Mouse (Mus musculus): ENCODE data around the gene Adamtsl2. TPM values are rescaled to one million over a fixed set of nuclear protein-coding genes. Genes with fewer than 3 reads are reported as not detected.

Adamtsl2 gene
- polyA plus RNA-seq, 1 experiment from 2014 or later = 2.1 TPM

DNA sequence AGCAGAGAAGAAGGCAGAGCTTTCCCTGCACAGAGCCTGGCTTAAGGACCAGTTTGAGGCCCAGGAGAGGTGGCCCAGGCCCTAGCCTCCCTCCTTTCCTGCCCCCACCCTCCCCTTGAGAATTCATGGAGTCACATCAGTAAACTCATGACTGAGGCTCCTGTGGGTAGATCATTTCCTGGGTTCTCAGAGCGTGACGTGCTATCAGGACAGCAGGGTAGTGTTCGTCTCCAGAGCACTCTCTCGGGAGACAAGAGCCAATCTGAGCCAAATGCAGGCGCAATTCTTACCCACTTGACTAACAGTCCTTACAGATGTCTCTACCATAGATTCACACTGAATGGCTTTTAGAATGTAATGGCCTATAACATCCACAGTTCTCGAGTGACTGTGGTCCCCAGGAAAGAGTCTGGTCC lies 18.1 kb downstream of the Adamtsl2 start:
- WGBS = 60% methylated on average over 6 of the region's 6 CpGs
- Histone ChIP-seq H3K27ac (replicated peaks) (peak overlapping the region; percentile 21; the same call in 1 of the 2 replicates), H3K4me1 (peaks cover 26% of the 10 kb centered on the region)

DNA sequence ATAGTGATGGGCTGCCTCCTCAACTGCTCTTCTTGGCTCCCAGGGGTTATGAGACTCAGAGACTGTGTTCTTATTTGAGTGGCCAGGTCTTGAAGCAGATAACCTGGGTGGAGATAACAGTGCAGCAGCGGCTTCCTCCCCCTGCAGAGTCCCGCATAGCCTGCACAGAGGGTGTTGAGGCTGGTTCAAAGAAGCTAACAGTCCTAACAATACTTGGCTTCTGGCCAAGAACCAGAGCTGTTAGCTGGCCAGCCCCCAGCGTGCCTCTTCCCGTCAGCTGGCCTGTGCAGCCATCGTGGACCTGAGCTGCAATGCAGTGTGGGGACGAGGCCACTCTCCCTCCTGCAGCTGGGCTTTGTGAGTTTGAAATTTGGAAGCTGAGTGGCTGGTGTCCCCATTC lies 18.6 kb downstream of the Adamtsl2 start:
- Histone ChIP-seq H3K4me1 (peaks cover 26% of the 10 kb centered on the region), H3K9me3 (no peaks in the 10 kb centered on the region), H3K27ac (replicated peaks) (no peak overlapping the region), H3K27me3 (replicated peaks; ENCODE audit: low read depth, poor library complexity, severe bottlenecking) (peaks cover 29% of the 10 kb centered on the region), H3K36me3 (replicated peaks) (no peaks in the 10 kb centered on the region), H3K4me3 (no peak overlapping the region)
- DNase-seq (ENCODE audit: low spot score) = no peak
- 49% methylated on average over 6 of the region's 6 CpGs for WGBS

More for the DNA sequence above, 18.1 kb downstream of the Adamtsl2 start:
- no peak overlapping the region for H3K4me3 ChIP-seq
- no peaks in the 10 kb centered on the region for H3K36me3 ChIP-seq (replicated peaks)
- peaks cover 26% of the 10 kb centered on the region; the same call in 1 of the 2 replicates for H3K27me3 ChIP-seq (replicated peaks; ENCODE audit: low read depth, poor library complexity, severe bottlenecking)
- no peaks in the 10 kb centered on the region for H3K9me3 ChIP-seq
- DNase-seq (ENCODE audit: low spot score) = no peak

- no peak for DNase-seq (ENCODE audit: low spot score)
- Histone ChIP-seq H3K4me3 (no peak overlapping the region), H3K27me3 (replicated peaks; ENCODE audit: low read depth, poor library complexity, severe bottlenecking) (peaks cover 38% of the 10 kb centered on the region), H3K9me3 (no peaks in the 10 kb centered on the region), H3K27ac (replicated peaks) (no peak overlapping the region), H3K4me1 (peaks cover 49% of the 10 kb centered on the region), H3K36me3 (replicated peaks) (no peaks in the 10 kb centered on the region)
- WGBS = 71% methylated on average over 7 of the region's 7 CpGs
Observed at GRCm38 (mm10) chr2:27103554-27103953, 24.4 kb downstream of the Adamtsl2 start.

GRCm38 (mm10) chr2:27106816-27107215 lies 27.6 kb downstream of the Adamtsl2 start:
- peak; percentile 76 for DNase-seq (ENCODE audit: low spot score)
- WGBS = 29% methylated on average over 3 of the region's 3 CpGs
- Histone ChIP-seq H3K27ac (replicated peaks) (peak overlapping the region; percentile 32; the same call in 1 of the 2 replicates), H3K9me3 (no peaks in the 10 kb centered on the region), H3K4me3 (no peak overlapping the region), H3K4me1 (peaks cover 62% of the 10 kb centered on the region), H3K27me3 (replicated peaks; ENCODE audit: low read depth, poor library complexity, severe bottlenecking) (peaks cover 58% of the 10 kb centered on the region), H3K36me3 (replicated peaks) (no peaks in the 10 kb centered on the region)

DNA sequence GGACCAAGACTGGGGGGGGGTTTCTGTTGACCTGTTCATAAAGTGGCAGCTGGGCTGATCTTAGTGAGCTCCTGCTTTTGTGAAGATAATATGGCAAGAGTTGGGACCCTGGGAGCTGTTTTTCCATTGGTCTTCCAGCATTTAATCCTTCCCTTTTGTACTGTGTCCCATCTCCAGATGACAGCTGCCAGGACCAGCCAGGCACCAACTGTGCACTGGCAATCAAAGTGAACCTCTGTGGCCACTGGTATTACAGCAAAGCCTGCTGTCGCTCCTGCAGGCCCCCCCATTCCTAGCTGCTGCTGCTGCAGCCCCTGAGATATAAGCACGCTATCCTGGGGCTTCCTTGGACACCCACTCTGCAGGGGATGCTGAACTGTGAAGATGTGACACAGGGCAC lies 29.0 kb downstream of the Adamtsl2 start:
- no peaks in the 10 kb centered on the region for H3K9me3 ChIP-seq
- H3K4me1 ChIP-seq = peaks cover 67% of the 10 kb centered on the region
- no peak overlapping the region for H3K4me3 ChIP-seq
- no peak overlapping the region for H3K27ac ChIP-seq (replicated peaks)
- 75% methylated on average over 2 of the region's 2 CpGs for WGBS
- no peaks in the 10 kb centered on the region for H3K36me3 ChIP-seq (replicated peaks)
- peaks cover 55% of the 10 kb centered on the region for H3K27me3 ChIP-seq (replicated peaks; ENCODE audit: low read depth, poor library complexity, severe bottlenecking)
- DNase-seq (ENCODE audit: low spot score) = no peak

GRCm38 (mm10) chr2:27109052-27109451 lies 29.9 kb downstream of the Adamtsl2 start:
- no peak for DNase-seq (ENCODE audit: low spot score)
- H3K27ac ChIP-seq (replicated peaks) = no peak overlapping the region
- 88% methylated on average over 5 of the region's 5 CpGs for WGBS
- H3K27me3 ChIP-seq (replicated peaks; ENCODE audit: low read depth, poor library complexity, severe bottlenecking) = peaks cover 53% of the 10 kb centered on the region
- no peaks in the 10 kb centered on the region for H3K9me3 ChIP-seq
- peaks cover 60% of the 10 kb centered on the region for H3K4me1 ChIP-seq
- H3K4me3 ChIP-seq = no peak overlapping the region
- H3K36me3 ChIP-seq (replicated peaks) = no peaks in the 10 kb centered on the region

- Histone ChIP-seq H3K36me3 (replicated peaks) (no peaks in the 10 kb centered on the region), H3K4me3 (no peak overlapping the region), H3K9me3 (no peaks in the 10 kb centered on the region), H3K27me3 (replicated peaks; ENCODE audit: low read depth, poor library complexity, severe bottlenecking) (peaks cover 44% of the 10 kb centered on the region), H3K27ac (replicated peaks) (no peak overlapping the region), H3K4me1 (peaks cover 25% of the 10 kb centered on the region)
- no peak for DNase-seq (ENCODE audit: low spot score)
- WGBS = 79% methylated on average over 20 of the region's 20 CpGs
Observed at GRCm38 (mm10) chr2:27112585-27112984, 33.4 kb downstream of the Adamtsl2 start.

DNA sequence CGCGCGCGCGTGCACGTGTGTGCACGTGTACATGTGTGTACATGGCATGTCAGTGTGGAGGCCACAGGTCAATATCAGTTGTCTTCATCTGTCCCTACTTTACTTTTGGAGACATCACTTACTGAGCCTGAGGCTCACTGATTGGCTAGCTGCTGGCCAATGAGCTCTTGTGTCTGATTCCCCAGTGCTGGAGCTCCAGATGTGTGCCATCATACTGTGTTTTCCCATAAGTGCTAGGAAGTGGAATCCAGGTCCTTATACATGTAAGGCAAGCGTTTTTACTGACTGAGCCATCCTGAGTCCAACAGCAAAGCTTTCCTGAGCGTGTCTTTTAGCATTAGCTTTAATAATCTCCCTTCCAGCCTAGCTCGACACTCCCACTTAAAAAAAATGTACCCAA lies 35.0 kb downstream of the Adamtsl2 start:
- H3K36me3 ChIP-seq (replicated peaks) = no peaks in the 10 kb centered on the region
- no peaks in the 10 kb centered on the region for H3K9me3 ChIP-seq
- H3K27ac ChIP-seq (replicated peaks) = no peak overlapping the region
- H3K4me1 ChIP-seq = peaks cover 24% of the 10 kb centered on the region
- 87% methylated on average over 10 of the region's 10 CpGs for WGBS
- no peak for DNase-seq (ENCODE audit: low spot score)
- H3K4me3 ChIP-seq = no peak overlapping the region
- peaks cover 46% of the 10 kb centered on the region for H3K27me3 ChIP-seq (replicated peaks; ENCODE audit: low read depth, poor library complexity, severe bottlenecking)

GRCm38 (mm10) chr2:27118452-27118851 lies 39.3 kb downstream of the Adamtsl2 start:
- WGBS = 71% methylated on average over 4 of the region's 4 CpGs
- no peaks in the 10 kb centered on the region for H3K36me3 ChIP-seq (replicated peaks)
- H3K27ac ChIP-seq (replicated peaks) = no peak overlapping the region
- H3K4me1 ChIP-seq = peaks cover 39% of the 10 kb centered on the region
- no peak for DNase-seq (ENCODE audit: low spot score)
- H3K27me3 ChIP-seq (replicated peaks; ENCODE audit: low read depth, poor library complexity, severe bottlenecking) = peaks cover 32% of the 10 kb centered on the region; the same call in 1 of the 2 replicates
- no peak overlapping the region for H3K4me3 ChIP-seq
- no peaks in the 10 kb centered on the region for H3K9me3 ChIP-seq

DNA sequence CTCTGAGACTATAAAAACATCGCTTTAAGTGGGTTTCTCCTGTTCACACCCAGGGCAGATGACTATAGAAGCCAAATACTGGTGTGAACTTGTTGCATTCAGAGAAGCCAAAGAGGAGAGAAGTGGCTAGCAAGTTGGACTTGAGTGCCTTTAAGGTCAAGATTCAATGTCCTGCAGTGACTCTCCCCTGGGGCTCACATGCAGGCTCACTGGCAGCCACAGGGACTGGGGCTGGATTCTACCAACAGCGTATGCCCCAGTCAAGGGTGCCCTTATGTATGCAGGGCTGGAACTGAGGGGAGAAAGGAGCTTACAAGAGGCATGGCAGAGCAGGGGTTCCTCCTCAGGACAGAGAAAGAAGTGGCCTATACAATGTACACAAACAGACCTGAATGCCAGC lies 40.6 kb downstream of the Adamtsl2 start:
- DNase-seq (ENCODE audit: low spot score) = no peak
- H3K4me3 ChIP-seq = no peak overlapping the region
- H3K36me3 ChIP-seq (replicated peaks) = no peaks in the 10 kb centered on the region
- no peak overlapping the region for H3K27ac ChIP-seq (replicated peaks)
- H3K9me3 ChIP-seq = no peaks in the 10 kb centered on the region
- H3K27me3 ChIP-seq (replicated peaks; ENCODE audit: low read depth, poor library complexity, severe bottlenecking) = peaks cover 35% of the 10 kb centered on the region; the same call in 1 of the 2 replicates
- H3K4me1 ChIP-seq = peaks cover 36% of the 10 kb centered on the region
- WGBS = 87% methylated on average over 2 of the region's 2 CpGs

DNA sequence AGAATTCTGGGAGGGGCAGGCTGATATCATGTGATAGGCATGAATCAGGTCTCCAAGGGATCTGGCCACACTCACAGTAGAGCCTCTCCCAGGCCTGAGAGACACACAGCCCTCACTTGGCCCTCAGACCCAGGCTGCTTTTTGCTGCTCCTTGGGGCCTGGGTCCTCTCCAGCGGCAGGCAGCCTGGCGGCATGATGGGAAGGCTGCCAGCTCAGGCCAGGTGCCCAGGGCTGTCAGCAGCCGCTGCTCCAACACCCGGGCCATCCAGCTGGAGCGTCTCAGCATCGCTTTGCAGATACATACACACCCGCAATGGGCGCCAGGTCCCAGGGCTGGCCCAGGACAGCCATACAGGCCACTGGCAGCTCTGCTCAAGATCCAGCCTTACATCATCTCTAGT lies 41.1 kb downstream of the Adamtsl2 start:
- no peak overlapping the region for H3K27ac ChIP-seq (replicated peaks)
- WGBS = 93% methylated on average over 8 of the region's 8 CpGs
- peaks cover 35% of the 10 kb centered on the region; the same call in 1 of the 2 replicates for H3K27me3 ChIP-seq (replicated peaks; ENCODE audit: low read depth, poor library complexity, severe bottlenecking)
- H3K4me3 ChIP-seq = no peak overlapping the region
- H3K4me1 ChIP-seq = peaks cover 36% of the 10 kb centered on the region
- no peaks in the 10 kb centered on the region for H3K9me3 ChIP-seq
- no peaks in the 10 kb centered on the region for H3K36me3 ChIP-seq (replicated peaks)
- no peak for DNase-seq (ENCODE audit: low spot score)

DNA sequence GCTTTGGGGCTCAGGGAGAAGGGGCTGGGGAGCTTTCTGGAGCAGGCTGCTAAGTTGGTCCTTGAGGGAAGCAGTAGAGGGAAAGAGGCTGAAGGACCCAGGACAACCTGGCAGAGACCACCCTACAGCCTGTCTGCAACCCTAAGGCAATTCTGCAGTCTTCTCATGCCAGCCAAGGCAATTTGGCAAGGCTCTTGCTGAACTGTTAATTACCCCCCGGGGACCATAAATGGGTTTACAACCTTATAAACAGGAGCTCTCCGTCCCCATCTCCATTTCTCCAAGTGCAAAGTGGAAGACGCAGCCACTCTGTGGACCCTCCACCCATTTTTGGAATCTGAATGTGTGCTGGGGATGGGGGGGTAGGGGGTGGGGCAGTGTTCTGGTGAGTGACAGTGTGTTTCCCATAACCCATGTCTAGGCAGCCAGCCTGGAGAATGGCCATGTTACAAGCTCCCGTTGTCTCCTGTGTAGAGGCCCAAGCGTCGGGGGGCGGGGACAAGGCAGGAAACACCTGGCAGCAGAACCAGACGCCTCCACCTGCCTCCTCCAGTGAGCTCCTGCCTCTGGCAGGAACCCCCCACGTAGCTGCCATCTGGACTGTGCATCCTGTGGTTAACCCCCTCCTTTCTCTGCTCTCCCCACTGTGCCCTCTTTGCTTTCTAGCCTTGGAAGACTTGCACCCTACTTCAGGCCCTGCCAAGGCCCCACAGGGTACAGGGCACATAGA lies 42.6 kb downstream of the Adamtsl2 start:
- 38% methylated on average over 9 of the region's 9 CpGs for WGBS
- Histone ChIP-seq H3K9me3 (no peaks in the 10 kb centered on the region), H3K27me3 (replicated peaks; ENCODE audit: low read depth, poor library complexity, severe bottlenecking) (peaks cover 36% of the 10 kb centered on the region; the same call in 1 of the 2 replicates), H3K27ac (replicated peaks) (peak overlapping the region; percentile 31), H3K4me3 (no peak overlapping the region), H3K4me1 (peaks cover 36% of the 10 kb centered on the region), H3K36me3 (replicated peaks) (no peaks in the 10 kb centered on the region)
- peak; percentile 75 for DNase-seq (ENCODE audit: low spot score)

- Histone ChIP-seq H3K27ac (replicated peaks) (peak overlapping the region; percentile 31), H3K4me1 (peaks cover 36% of the 10 kb centered on the region), H3K9me3 (no peaks in the 10 kb centered on the region), H3K27me3 (replicated peaks; ENCODE audit: low read depth, poor library complexity, severe bottlenecking) (peaks cover 42% of the 10 kb centered on the region; the same call in 1 of the 2 replicates), H3K4me3 (no peak overlapping the region), H3K36me3 (replicated peaks) (no peaks in the 10 kb centered on the region)
- DNase-seq (ENCODE audit: low spot score) = peak; percentile 30
- WGBS = 36% methylated on average over 9 of the region's 9 CpGs
Observed at GRCm38 (mm10) chr2:27122578-27122977, 43.4 kb downstream of the Adamtsl2 start.

Data from embryonic facial prominence, embryonic 10.5 days (tissue).